Mouse (Mus musculus): Measurements from ENCODE around the gene Asb16. TPM values are rescaled to one million over a fixed set of nuclear protein-coding genes. Genes with fewer than 3 reads are reported as not detected.

Gene Asb16
- polyA plus RNA-seq, 1 experiment from 2014 or later, result 0.10 TPM

- H3K27me3 ChIP-seq, result no peaks in the 10 kb centered on the region
- peak; percentile 76 for ATAC-seq (ENCODE audit: insufficient number of reproducible peaks, insufficient read depth, low FRiP score, low TSS enrichment)
- WGBS, result 2% methylated on average over 32 of the region's 32 CpGs
Observed at GRCm38 (mm10) chr11:102244926-102245449, 23.6 kb upstream of the Asb16 start.

DNA sequence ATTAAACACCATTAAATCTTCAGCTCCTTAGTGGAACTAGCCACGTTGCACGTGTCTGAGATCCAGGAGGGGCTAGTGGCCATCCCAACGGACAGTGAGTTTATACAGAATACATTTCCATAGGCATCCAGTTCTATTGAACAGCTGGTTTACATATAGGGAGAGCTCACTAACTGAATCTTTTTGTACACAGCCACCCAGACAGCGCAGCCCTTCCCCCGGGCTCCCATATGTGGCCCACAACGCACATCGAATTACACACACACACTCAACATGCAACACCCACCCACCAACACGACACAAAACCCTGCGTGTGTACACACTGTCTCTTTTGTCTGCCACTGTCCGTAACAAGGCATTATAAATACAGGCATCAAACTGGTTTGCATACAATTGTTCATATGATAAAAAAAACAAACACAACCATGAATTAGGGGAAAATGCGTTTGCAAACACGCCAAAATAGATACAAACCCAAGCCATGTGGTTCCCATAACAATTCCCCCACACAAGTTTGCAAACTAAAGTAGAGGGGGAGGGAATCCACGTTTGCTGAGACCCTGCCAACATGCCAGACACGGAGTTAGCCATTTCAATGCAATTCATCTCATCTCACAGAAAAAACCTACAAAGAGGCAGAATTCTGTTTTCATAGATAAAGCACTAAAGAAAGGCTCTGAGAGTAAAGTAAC lies 22.8 kb upstream of the Asb16 start:
- H3K27ac ChIP-seq, result peak overlapping the region; percentile 81
- 32% methylated on average over 14 of the region's 14 CpGs for WGBS
- no peaks in the 10 kb centered on the region for H3K27me3 ChIP-seq
- peak overlapping the region; percentile 31 for H3K4me3 ChIP-seq
- H3K9me3 ChIP-seq, result no peaks in the 10 kb centered on the region
- H3K4me1 ChIP-seq, result peaks cover 14% of the 10 kb centered on the region
- no peaks in the 10 kb centered on the region for H3K36me3 ChIP-seq
- ATAC-seq (ENCODE audit: insufficient number of reproducible peaks, insufficient read depth, low FRiP score, low TSS enrichment), result peak; percentile 57; the same call in 1 of the 2 replicates
- H3K4me2 ChIP-seq (replicated peaks), result peak overlapping the region; percentile 71
- peak overlapping the region; percentile 44 for H3K9ac ChIP-seq

More at GRCm38 (mm10) chr11:102244926-102245449, 23.6 kb upstream of the Asb16 start:
- no peaks in the 10 kb centered on the region for H3K9me3 ChIP-seq
- peak overlapping the region; percentile 44 for H3K9ac ChIP-seq
- peak overlapping the region; percentile 31 for H3K4me3 ChIP-seq
- peak overlapping the region; percentile 71 for H3K4me2 ChIP-seq (replicated peaks)
- H3K4me1 ChIP-seq, result peaks cover 14% of the 10 kb centered on the region
- peak overlapping the region; percentile 81 for H3K27ac ChIP-seq
- no peaks in the 10 kb centered on the region for H3K36me3 ChIP-seq

GRCm38 (mm10) chr11:102246273-102246635 lies 22.3 kb upstream of the Asb16 start:
- ATAC-seq (ENCODE audit: insufficient number of reproducible peaks, insufficient read depth, low FRiP score, low TSS enrichment), result no peak
- Histone ChIP-seq H3K9ac (no peak overlapping the region), H3K27ac (peak overlapping the region; percentile 81), H3K9me3 (no peaks in the 10 kb centered on the region), H3K27me3 (no peaks in the 10 kb centered on the region), H3K4me3 (no peak overlapping the region), H3K4me1 (peaks cover 14% of the 10 kb centered on the region), H3K36me3 (no peaks in the 10 kb centered on the region), H3K4me2 (replicated peaks) (no peak overlapping the region)
- 78% methylated on average over 6 of the region's 6 CpGs for WGBS

- no peak for ATAC-seq (ENCODE audit: insufficient number of reproducible peaks, insufficient read depth, low FRiP score, low TSS enrichment)
- no peaks in the 10 kb centered on the region for H3K36me3 ChIP-seq
- H3K9ac ChIP-seq, result no peak overlapping the region
- no peaks in the 10 kb centered on the region for H3K9me3 ChIP-seq
- peaks cover 14% of the 10 kb centered on the region for H3K4me1 ChIP-seq
- no peak overlapping the region for H3K27ac ChIP-seq
- WGBS, result 87% methylated on average over 4 of the region's 4 CpGs
- no peak overlapping the region for H3K4me2 ChIP-seq (replicated peaks)
- H3K4me3 ChIP-seq, result no peak overlapping the region
- no peaks in the 10 kb centered on the region for H3K27me3 ChIP-seq
Observed at GRCm38 (mm10) chr11:102246871-102247270, 21.7 kb upstream of the Asb16 start.

- Histone ChIP-seq H3K4me3 (peak within 1 kb of the TSS; percentile 73), H3K4me1 (peaks cover 14% of the 10 kb centered on the region), H3K36me3 (peaks cover 5% of the 10 kb centered on the region; the same call in 1 of the 2 replicates), H3K9ac (peak within 1 kb of the TSS; percentile 69), H3K9me3 (no peaks in the 10 kb centered on the region), H3K27ac (peak within 1 kb of the TSS; percentile 30; the same call in 1 of the 2 replicates), H3K27me3 (no peaks in the 10 kb centered on the region), H3K4me2 (replicated peaks) (peak within 1 kb of the TSS; percentile 92)
- whole genome bisulfite sequencing, result under 1% methylated on average over 41 of the region's 41 CpGs
- ATAC-seq (ENCODE audit: insufficient number of reproducible peaks, insufficient read depth, low FRiP score, low TSS enrichment), result no peak
Observed at GRCm38 (mm10) chr11:102248630-102249230, 19.8 kb upstream of the Asb16 start, which contains the start of gene BC030867. Gene BC030867, plus strand, starts transcription at chr11:102248882.

- Histone ChIP-seq H3K27ac (no peak overlapping the region), H3K36me3 (peaks cover 9% of the 10 kb centered on the region), H3K27me3 (no peaks in the 10 kb centered on the region), H3K4me2 (replicated peaks) (peak overlapping the region; percentile 92), H3K9me3 (no peaks in the 10 kb centered on the region), H3K4me1 (peaks cover 14% of the 10 kb centered on the region), H3K9ac (peak overlapping the region; percentile 69), H3K4me3 (peak overlapping the region; percentile 73)
- WGBS, result 10% methylated on average over 9 of the region's 9 CpGs
- no peak for ATAC-seq (ENCODE audit: insufficient number of reproducible peaks, insufficient read depth, low FRiP score, low TSS enrichment)
Observed at GRCm38 (mm10) chr11:102249351-102250090, 19.0 kb upstream of the Asb16 start.

DNA sequence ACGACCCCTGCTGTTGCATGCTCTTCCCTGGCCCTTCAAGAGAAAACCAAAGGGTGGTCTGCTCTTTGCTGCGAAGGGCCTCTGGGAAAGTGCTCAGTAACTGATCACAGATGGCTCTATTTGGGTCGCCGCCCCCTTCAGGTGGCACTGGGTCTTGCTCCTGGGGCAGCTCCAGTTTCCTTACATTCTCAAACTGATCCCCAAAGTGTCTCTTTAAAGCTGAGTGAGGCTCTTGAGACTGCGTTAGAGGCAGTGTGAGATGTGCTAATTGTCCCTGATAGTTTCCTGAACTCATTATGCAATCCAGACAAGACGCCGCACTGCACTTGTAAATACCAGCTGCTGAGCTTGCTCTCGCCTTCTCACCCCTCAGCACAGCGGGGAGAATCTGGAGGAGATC lies 11.0 kb upstream of the Asb16 start:
- ATAC-seq (ENCODE audit: insufficient number of reproducible peaks, insufficient read depth, low FRiP score, low TSS enrichment), result no peak
- Histone ChIP-seq H3K9ac (no peak overlapping the region), H3K4me3 (peak overlapping the region; percentile 3; the same call in 1 of the 2 replicates), H3K36me3 (peaks cover 61% of the 10 kb centered on the region), H3K4me1 (peaks cover 16% of the 10 kb centered on the region), H3K27me3 (no peaks in the 10 kb centered on the region), H3K4me2 (replicated peaks) (no peak overlapping the region), H3K27ac (peak overlapping the region; percentile 60; the same call in 1 of the 2 replicates), H3K9me3 (no peaks in the 10 kb centered on the region)
- 30% methylated on average over 9 of the region's 9 CpGs for WGBS

DNA sequence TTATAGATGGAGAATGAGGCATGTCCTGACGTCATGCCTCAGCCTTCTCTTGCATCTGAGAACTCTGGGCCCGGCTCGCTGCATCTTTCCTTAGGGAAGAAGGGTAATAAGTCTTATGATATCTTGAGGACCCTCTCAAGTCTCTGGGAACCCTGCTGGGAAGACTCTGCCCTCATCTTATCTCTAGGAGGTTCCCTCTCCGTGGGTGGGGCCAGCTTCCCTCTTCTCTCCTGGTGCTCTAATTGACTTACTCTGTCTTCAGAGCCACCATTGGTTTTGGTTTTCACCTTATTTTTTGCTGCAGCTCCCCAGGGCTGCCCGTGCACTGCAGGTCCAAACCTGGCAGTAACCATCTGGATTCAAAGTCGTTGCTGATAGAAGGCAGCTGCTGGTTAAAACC lies 10.4 kb upstream of the Asb16 start:
- H3K36me3 ChIP-seq, result peaks cover 64% of the 10 kb centered on the region
- WGBS, result 74% methylated on average over 6 of the region's 6 CpGs
- ATAC-seq (ENCODE audit: insufficient number of reproducible peaks, insufficient read depth, low FRiP score, low TSS enrichment), result no peak
- no peak overlapping the region for H3K4me3 ChIP-seq
- H3K27ac ChIP-seq, result peak overlapping the region; percentile 60; the same call in 1 of the 2 replicates
- H3K4me2 ChIP-seq (replicated peaks), result no peak overlapping the region
- H3K9me3 ChIP-seq, result no peaks in the 10 kb centered on the region
- no peak overlapping the region for H3K9ac ChIP-seq
- H3K4me1 ChIP-seq, result peaks cover 16% of the 10 kb centered on the region
- no peaks in the 10 kb centered on the region for H3K27me3 ChIP-seq

DNA sequence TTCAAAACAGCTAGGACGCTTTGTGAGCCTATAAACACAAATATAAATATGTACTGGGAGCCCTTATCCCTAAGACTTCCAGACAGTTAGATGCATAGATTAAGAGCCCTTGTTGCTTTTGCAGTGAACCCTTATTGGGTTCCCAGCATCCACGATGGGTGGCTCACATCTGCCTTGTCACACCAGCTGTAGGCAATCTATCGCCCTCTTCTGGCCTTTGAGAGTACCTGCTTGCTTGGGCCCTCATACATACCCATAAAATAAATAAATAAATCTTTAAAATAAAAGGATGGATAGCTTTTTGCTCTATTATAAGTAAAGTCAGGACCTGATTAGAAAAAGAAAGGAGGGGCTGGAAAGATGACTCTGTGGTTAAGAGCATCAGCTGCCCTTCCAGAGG lies 10.0 kb upstream of the Asb16 start:
- Histone ChIP-seq H3K36me3 (peaks cover 60% of the 10 kb centered on the region), H3K4me2 (replicated peaks) (no peak overlapping the region), H3K27me3 (no peaks in the 10 kb centered on the region), H3K4me3 (no peak overlapping the region), H3K9me3 (no peaks in the 10 kb centered on the region), H3K27ac (no peak overlapping the region), H3K4me1 (peaks cover 16% of the 10 kb centered on the region), H3K9ac (no peak overlapping the region)
- WGBS, result 87% methylated on average over 3 of the region's 3 CpGs
- ATAC-seq (ENCODE audit: insufficient number of reproducible peaks, insufficient read depth, low FRiP score, low TSS enrichment), result no peak

DNA sequence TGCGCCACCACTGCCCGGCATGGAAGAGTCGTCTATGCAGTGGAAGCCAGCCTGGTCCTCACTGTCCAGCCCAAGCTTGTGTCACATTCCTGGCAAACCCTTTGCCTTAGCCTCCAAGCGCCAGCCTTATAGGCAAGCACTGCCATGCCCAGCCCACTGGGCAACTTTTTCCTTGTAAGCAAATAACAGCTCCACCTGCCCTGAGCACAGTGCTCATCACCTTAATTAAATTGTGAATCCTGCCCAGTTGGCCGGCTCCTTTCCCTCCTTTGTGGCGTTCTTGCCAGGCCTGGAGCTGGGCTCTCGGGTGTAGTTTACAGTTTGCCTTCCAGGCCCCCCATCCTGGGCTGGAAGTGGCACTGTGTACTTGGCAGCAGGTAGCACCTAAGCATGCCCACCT lies 5.3 kb upstream of the Asb16 start:
- H3K9me3 ChIP-seq, result no peaks in the 10 kb centered on the region
- H3K9ac ChIP-seq, result no peak overlapping the region
- H3K4me2 ChIP-seq (replicated peaks), result no peak overlapping the region
- no peak overlapping the region for H3K4me3 ChIP-seq
- H3K27me3 ChIP-seq, result no peaks in the 10 kb centered on the region
- WGBS, result 90% methylated on average over 7 of the region's 7 CpGs
- peaks cover 8% of the 10 kb centered on the region; the same call in 1 of the 2 replicates for H3K4me1 ChIP-seq
- peaks cover 37% of the 10 kb centered on the region for H3K36me3 ChIP-seq
- H3K27ac ChIP-seq, result no peak overlapping the region
- no peak for ATAC-seq (ENCODE audit: insufficient number of reproducible peaks, insufficient read depth, low FRiP score, low TSS enrichment)

- H3K36me3 ChIP-seq, result peaks cover 16% of the 10 kb centered on the region
- H3K4me1 ChIP-seq, result peaks cover 7% of the 10 kb centered on the region; the same call in 1 of the 2 replicates
- H3K27me3 ChIP-seq, result no peaks in the 10 kb centered on the region
- no peak for ATAC-seq (ENCODE audit: insufficient number of reproducible peaks, insufficient read depth, low FRiP score, low TSS enrichment)
- no peak overlapping the region for H3K4me3 ChIP-seq
- no peak overlapping the region for H3K9ac ChIP-seq
- H3K4me2 ChIP-seq (replicated peaks), result no peak overlapping the region
- no peak overlapping the region for H3K27ac ChIP-seq
- H3K9me3 ChIP-seq, result no peaks in the 10 kb centered on the region
- WGBS, result 57% methylated on average over 14 of the region's 14 CpGs
Observed at GRCm38 (mm10) chr11:102265816-102266215, 2.7 kb upstream of the Asb16 start.

Measured in embryonic facial prominence, embryonic 12.5 days (tissue).